Mouse (Mus musculus) frontal cortex, postnatal 14 days (tissue): Measurements from ENCODE around the gene Foxj1.
A peak's percentile ranks its signal among the peaks of the same experiment; 100 is the strongest.

Experiments
- DNase-seq, 2 experiments: peaks; one replicate each; pipeline ENCODE4 v3.0.0; 2022; ENCODE audit warnings: low spot score in 2 of 2

The Foxj1 gene

DNA sequence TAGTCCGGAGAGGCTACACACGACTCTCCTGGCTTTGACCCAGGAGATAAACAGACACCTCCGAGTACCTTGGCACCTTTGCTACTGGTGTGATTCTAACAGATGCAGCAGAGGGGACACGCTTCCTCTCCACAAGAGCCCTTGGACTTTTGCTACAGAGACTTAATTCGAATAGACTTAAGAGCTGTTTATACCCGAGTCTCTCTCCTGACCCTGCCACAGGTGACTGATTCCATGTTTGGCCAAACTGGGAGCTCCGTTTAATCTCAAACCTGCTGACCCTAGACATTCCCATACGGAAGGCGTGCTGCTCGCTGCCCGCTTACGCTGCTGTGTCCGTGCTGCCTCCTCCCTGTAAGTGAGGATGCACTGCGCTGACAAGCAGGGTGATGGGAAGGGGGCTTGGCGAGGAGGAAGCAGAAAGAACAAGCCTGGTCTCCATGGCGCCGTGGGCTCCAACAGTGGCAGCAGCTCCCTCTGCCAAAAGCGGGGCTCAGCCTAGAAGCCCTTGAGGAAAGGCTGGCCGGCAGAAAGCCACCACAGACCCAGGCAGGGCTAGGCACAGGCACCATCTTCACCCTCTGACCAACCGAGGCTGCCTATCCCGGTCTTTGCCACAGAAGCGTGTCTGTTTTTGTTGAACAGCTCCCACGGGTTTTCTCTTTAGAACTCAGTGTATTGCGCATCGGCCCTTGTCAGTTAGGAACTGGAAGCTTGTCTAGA lies 7.0 kb upstream of the Foxj1 start:
- DNase-seq: no peak

DNA sequence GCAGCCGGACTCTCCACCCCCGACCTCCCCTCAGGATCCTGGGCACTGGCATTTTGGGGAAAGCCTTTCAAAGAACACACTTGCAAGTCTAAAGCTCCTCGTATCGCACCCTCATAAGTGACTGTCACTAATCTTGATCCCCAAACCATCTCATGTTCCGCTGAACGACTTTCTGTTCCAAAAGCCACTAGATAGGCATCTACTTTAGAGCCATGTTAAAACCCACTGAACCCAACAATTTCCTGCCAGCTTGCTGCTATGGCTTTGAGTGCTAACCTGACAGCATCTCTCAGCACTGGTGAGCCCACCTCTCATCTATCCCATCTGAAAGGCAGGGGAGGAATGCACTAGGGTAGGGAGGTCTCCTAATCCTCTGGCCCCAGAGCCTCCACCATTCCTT lies 2.3 kb upstream of the Foxj1 start:
- DNase-seq: no peak

DNA sequence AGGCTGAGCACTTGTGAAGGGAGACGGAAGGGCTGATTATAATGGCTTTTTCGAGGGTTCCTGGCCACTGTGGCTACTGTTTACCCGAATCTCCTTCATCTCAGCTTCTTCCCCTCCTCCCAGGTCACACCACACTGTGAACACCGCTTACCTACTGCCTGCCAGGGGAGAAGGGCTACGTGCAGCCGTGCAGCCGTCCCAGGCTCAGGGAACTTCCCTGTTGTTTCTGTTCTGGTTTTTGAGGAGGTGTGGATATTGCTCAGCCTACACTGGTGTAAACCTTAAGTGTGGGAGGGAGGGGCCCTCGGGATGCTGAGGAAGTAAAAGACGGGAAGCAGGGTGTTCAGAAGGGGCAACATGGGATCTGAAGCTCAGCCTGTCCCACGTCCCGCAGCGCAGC lies 1.8 kb upstream of the Foxj1 start:
- no peak for DNase-seq

DNA sequence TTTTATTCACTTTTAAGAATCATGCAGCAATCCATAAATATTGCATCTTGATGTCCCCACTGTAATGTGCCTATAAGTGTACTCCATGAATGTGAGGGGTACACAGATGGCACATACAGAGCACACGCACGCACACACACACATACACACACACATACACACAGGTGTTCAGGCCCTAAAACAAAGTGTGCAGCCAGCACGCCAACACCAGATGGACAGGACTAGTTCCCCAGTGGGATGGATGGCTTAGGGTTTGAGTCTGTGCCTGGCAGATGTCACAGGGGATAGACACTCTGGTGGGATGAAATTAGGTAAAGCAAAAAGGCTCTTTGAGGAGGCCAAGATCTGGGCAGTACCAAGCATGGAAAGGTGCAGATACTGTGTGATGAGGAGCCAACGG lies 1.2 kb upstream of the Foxj1 start:
- no peak for DNase-seq

DNA sequence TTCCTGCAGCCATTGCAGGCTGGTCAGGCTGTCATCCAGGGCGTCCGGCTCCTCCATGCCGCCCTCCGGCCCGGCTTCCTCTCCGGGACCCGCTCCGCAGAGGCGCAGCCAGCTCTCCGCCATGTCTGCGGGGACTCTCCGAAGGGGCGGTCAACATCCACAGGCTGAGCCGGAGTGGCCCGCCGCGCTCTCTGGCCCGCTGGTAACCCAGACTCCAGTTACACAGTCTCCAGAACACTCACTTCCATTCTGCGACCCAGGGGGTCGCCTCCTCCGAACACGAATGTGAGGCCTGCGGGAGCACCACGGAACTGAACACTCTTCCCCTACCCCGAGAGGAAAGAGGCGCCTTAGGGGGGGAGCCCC lies 799 bp downstream of the Foxj1 start:
- no peak for DNase-seq

DNA sequence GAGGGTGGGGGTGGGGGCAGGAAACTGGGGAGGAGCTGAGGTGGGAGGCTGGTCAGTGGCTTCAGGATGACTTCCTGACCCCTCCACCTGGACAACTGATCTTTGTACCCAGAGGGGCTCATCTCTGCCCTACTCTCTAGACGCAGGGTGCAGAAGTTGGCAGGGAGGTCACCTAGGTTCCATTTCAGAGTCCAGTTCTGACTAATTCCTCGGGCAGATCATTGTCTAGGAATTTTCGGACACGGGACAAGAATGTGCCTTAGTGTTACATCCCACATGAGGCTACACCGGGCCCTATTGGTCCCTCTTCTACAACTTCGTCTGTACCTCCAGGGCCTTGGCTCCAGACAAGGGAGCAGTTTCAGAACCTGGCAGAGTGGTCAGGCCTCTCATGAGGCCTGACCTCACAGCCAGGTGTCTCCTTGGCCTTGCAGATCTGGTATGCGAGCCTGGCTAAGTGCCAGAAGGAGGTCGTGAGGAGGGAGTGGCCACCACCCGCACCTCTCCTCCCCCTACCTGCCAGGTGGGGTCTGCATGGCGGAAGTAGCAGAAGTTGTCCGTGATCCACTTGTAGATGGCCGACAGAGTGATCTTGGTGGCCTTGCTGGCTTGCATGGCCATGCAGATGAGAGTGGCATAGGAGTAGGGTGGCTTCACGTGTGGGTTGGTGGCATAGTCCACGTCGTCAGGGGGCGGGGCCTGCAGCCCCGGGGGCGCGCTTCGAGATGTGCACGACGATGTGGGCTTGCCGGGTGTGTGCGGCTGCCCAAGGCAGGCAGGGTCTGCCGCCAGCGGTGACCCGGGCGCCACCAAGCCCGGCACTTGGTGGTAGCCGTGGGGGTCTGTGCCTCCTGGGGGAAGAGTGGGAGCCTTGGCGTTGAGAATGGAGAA lies 1.4 kb downstream of the Foxj1 start:
- no peak for DNase-seq

DNA sequence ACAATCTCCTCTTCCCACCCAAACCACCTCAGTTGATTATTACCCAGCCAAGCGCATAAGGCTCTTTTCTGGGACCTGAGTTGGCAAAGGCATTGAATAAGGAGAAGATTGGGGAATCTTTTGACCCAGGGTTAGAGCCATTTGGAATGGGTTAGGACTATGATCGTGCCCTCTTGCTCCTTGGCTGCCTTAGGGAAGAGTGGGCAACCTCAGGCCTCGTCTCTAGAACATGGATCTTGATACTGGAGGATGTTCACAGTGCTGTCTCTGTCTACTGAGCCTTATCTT lies 2.3 kb downstream of the Foxj1 start:
- DNase-seq: no peak

DNA sequence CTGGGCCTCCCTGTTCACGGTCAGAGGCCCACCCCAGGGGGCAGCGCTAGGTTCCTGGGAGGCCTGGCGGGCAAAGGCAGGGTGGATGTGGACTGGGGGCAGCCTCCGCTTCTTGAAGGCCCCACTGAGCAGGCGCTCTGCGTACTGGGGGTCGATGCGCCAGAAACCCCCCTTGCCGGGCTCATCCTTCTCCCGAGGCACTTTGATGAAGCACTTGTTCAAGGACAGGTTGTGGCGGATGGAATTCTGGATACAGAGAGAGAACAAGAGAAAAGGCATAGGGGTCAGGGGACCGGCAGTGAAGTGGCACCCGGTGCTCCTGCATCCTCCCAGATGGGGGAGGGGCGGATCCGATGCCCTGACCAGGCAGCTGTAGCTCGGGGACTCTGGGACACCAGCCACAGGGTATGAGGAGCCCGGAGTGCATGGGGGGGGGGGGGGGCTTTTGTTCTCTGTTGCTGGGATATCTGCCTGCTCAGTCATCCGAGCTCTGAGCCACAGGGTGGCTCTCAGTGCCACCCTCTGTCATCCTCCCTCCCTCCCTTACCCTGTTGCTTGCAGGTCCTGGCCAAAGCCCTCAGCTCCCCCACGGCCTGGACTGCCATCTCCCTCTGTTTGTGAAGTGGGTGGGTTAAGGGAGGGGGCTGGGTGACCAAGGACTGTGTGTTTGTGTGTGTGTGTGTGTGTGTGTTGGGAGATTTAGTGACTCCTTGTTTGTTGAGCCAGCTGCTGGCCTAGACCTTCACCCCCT lies 2.8 kb downstream of the Foxj1 start:
- DNase-seq: peak in 1 of 2 experiments; percentile 20

DNA sequence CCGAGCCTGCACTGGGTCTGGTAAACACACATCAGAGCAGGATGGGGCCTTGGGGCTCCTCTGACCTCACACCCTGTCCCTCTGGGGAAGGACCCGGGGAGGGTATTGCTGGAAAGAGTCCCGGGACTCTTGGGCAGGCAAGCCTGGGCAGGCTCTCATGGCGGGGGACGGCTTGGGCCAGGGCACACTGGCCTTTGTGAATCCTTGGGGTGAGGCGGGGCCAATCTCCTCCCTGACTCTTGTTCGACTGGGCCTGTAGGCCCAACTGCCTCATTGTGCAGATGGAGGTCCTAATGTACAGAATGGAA lies 5.0 kb downstream of the Foxj1 start:
- DNase-seq: no peak

DNA sequence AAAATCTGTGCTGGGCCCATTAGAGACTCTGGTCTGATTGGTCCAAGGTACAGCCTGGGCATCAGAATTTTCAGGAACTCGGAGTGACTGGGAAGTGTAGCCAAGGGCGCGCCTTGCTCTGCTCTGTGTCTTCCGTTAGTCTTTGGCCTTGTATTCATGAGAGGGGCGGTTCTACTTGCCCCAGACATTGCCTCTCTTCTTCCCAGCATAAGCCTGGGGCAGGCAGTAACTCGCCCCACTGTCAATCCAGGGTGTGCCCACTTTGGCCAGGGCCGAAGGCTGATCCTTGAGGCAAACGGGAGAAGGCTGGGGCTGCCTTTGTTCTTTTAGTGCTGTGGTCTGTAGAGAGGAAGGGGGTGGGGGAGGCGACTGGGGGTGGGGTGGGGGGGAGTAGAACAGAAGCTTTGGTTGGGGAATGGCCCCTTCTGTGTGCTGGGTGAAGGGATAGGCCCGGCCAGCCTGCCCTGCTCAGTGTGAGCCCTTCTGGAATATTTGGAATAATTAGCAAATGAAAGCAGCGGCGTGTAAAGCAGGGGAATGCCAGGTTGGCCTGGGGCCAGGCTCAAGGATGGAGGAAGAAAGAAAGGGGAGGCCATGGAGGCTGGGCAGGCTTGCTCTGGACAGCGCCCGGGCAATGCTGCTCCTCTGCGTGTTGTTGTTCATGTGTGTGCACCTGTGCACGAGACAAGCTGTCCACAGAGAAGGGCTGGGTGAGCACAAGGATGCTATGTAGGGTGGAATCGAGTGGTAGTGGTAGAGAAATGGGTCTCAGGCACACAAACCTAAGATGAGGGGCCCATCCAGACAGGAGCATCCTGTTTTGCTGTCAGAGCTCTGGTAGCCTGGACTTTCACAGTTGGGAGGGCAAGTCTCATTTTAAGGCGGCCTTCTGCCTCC lies 5.6 kb downstream of the Foxj1 start:
- peak in 1 of 2 experiments; percentile 21 for DNase-seq

DNA sequence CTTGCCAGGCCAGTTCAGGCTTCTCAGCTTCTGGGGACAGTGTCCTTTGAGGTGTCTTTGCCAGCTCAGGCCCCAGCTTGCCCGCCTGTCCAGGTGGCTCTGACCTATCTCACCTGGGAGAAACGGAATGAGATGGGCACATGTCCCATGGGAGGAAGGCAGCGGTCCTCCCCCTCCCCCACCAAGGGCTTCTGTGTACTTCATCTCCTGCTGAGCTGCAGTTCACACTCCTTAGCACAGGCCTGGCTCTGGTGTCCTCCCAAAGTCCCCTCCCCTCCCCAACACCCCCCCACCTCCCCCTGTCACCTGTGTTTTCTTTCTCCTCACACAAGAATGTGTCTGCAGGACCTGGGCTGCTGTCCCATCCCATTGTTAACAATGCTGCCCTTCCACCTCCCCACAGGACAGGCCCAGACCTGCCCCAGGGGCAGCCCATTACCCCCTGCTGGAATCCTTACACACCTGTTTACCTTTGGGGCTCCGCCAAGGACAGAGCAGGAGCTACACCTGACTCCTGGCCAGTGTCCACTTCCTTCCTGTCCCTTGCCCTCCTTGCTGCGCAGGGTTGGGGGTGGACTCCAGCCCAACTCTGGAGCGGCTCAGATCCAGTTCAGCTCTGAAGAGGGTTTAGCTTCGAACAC lies 8.1 kb downstream of the Foxj1 start:
- no peak for DNase-seq

DNA sequence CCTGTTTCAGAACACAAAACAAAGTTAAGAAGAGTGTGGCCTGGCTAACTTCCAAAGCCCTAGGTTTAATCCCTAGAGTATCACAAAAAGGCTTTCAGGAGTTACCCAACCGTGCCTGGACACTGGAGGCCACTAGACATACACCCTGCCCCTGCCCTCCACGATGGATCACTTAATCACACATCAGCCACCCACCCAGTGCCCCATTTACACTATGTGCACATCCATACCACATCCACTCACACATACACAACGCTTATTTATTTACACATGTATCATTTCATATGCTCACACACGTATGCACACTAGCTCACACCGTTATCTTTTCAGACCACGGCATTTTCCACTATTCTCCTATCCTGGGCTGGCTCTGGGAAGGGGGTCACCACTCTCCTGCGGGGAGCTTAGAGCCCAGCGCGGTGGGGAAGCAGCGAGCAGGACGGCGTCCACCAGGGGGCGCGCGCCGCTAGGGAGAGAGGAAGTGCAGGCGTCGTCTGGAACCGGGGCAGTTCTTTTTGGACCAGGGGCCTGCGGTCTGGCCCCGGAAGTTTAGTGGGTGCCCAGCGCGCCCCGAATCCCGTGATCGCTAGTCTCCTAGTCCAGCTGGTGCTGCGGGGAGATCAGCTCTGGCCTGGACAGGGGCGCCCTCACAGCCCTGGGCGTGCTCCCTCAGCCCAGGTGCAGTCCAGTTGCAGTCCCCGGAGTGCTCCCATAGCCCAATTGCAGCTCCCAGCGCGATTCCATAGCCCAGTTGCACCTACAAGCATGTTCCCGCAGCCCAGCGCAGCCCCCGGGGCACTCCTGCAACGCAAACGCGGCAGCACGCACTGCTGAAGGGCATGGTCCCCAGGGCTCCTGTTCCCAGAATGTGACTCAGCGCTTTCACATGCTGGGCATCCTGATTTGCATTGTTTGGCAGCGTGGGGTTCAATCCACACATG lies 16.2 kb downstream of the Foxj1 start:
- DNase-seq: peak in 1 of 2 experiments; percentile 79

DNA sequence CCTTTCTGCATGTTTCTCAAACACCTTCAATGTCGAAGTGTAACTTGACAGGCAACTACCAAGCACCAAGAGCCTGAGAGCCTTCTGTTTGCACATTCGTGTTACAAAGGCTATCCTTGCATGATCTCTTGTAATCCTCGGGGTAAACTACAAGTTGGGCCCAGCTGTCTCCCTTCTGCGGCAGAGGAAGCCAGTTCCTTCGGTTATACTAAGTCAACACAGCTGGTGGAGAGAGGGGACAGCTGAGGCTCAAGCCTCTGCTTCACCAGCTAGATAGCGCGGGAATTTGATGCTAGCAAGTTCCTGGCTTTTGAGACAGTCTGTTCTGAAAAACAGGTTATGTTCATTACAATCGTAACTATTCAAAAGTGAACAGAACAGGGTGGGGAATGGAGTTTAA lies 22.8 kb downstream of the Foxj1 start:
- no peak for DNase-seq

DNA sequence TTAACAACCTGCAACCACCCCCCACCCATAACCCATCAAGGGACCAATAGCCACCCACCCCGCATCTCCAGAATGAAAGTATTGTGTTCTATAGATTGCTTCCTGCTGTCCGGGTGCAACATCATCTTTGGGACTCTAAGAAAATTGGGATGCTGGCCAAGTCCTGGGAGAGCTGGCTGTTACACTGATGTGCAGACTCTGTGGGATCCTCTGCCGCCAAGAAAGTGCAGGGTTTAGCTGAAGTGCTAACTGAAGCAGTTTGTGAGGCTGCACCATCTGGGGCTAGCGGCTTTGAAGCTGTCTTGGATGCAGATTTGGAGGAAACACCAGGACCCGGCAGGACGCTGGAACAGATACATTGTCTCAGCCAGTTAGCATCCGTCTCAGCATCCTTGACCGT lies 24.0 kb downstream of the Foxj1 start:
- no peak for DNase-seq

DNA sequence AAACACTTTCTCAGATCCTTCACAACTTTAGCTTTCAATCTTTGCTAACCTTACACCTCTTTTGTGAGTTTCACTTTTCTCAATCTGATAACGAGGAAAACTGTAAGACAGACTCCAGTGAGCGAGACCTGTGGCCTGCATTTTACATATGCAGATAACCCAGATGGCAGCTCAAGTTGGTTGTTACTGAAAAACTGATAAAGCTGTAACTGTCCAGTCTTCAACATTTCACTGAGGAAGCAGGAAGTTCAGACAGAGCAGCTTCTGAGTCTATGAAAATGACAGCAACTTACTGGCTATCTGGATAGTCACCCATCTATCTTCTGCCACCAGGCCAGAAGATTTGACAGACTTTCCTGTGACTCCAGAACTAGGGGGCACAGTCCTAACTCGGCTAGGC lies 25.6 kb downstream of the Foxj1 start:
- no peak for DNase-seq

DNA sequence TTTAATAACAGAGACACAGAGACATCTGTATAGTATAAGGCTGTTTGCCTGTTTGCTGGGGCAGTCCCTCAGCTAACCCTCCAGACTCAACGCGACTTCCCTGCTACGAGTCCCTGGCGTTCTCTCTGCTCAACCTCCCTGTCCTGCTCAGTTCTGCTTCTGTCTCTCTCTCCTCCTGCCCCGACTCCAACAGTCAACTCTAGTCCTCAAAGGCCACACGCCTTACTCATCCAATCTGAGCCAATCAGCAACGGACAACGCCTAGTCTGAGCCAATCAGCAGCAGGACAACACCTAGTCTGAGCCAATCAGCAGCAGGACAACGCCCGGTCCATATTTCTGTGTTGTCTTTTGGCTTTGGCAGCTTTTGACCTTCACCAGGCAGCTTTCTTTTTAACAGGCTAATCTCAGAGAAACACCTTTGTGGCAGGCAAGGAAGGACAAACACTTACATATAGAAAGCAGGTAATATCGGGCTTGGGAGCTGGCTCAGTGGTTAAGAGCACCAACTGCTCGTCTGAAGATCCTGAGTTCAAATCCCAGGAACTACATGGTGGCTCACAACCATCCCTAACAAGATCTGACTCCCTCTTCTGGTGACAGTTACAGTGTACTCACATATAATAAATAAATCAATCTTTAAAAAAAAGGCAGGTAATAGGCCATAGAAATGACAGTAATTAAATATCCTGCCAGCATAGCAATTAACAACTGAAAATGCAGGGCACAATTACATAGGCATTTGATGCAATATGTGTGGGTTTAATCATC lies 27.3 kb downstream of the Foxj1 start:
- DNase-seq: no peak

DNA sequence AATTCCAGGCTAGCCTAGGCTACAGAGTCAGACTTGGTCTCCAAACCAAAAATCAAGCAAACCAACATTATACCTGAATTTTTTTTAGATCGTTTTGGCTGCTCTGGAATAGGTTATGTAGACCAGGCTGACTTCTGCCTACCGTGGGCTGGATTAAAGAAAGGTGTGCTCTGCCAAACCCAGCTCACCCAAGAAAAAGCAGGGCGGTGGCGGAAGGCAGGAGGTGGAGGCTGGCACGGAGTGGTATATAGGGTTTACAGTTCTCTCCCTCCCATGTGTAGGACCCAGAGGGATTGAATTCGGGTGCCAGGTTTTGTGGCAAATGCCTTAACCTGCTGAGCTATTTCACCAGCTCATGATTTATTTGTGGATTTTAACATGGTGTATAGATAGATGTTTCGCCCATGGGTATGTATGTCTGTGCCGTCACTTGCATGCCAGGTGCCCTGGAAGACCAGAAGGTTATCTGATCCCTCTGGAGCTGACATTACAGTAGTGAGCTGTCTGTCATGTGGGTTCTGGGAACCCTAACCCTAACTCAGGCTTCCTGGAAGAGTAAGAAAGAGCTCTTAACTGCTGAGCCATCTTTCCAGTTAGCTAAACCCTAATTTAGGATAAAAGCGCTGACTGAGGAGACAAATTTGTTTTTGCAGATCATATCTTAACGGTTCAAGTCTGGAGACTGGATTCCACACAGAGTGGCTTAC lies 28.0 kb downstream of the Foxj1 start, which contains the start of gene Exoc7:
Gene Exoc7, minus strand, starts transcription at position 215 of the 707 bp plus-strand sequence.
- no peak for DNase-seq

DNA sequence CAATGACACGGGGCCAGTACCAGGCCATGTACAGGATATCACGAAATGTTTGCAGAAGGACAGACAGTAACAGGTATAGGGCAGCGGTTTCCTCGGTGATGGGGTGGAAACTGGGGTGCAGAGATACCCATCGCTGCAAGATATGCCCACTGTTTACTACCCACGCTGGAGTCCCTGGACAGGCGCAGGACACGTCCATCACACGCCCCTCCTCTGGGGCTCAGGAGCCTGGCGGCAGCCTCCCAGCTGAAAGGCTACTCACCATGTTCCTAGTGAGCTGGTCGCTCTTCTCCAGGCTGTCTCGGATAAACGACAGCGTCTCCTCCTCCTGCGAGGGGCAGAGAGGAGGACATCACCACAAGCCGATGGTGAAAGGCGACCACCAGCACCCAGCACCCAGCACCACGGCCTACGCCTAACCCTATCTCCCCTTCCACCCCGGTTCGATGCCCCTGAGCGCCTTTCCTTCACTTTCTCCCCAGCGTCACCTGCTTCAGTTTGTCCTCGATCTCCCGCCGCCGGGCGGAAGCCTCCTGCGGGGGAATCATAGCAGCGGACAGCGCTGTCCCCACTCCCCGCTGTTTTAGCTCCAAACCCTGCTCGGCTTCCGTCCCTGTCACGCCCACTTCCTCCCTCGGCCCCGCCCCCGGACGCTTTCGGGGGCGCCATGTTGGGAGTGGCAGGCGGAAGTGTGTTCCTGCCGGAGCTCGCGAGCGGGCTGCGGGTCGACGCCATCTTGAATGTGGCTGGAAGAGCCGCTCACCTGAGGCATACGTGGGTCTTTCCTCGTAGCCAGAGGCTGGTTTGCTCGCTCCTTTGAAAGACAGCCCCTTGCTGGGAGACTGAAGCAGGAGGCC lies 28.8 kb downstream of the Foxj1 start:
- DNase-seq: peak; percentile 82 to 91
